Mouse (Mus musculus) intestine, embryonic 14.5 days (tissue): ENCODE data around the gene Akt1. TPM values are rescaled to one million over a fixed set of nuclear protein-coding genes. Genes with fewer than 3 reads are reported as not detected.
A peak's percentile ranks its signal among the peaks of the same experiment; 100 is the strongest.

ENCODE experiments used
- ATAC-seq: fragments of 200-750 bp; cut with Nextera tagmentation; replicated peaks from 2 replicates; pipeline ENCODE4 v1.8.0; 2017; ENCODE audit warnings: low read depth, moderate number of reproducible peaks, moderate TSS enrichment, moderate library complexity; ENCODE audit not compliant: low FRiP score, low TSS enrichment
- DNase-seq: peaks from one replicate; pipeline ENCODE4 v3.0.0-alpha.2; 2018; ENCODE audit warnings: low spot score
- H3K27ac ChIP-seq: fragments of 300-500 bp; sonication (generic); 2 replicates; pipeline ENCODE4 v1.5.1; 2014; ENCODE audit warnings: low read depth, mild to moderate bottlenecking, control low read depth
- H3K27me3 ChIP-seq: fragments of 300-500 bp; sonication (generic); replicated peaks from 2 replicates; pipeline ENCODE4 v1.6.1; 2014; ENCODE audit warnings: low read length, control low read depth; ENCODE audit not compliant: control insufficient read depth, insufficient read depth
- H3K36me3 ChIP-seq: fragments of 300-500 bp; sonication (generic); 2 replicates; pipeline ENCODE4 v1.6.1; 2014; ENCODE audit warnings: low read length, control low read depth; ENCODE audit not compliant: control insufficient read depth, insufficient read depth
- H3K4me1 ChIP-seq: fragments of 300-500 bp; sonication (generic); replicated peaks from 2 replicates; pipeline ENCODE4 v1.6.1; 2014; ENCODE audit warnings: low read length, control low read depth, mixed read lengths; ENCODE audit not compliant: control insufficient read depth, insufficient read depth
- H3K4me2 ChIP-seq: fragments of 300-500 bp; sonication (generic); 2 replicates; pipeline ENCODE4 v1.6.1; 2014; ENCODE audit warnings: low read length
- H3K4me3 ChIP-seq: fragments of 300-500 bp; sonication (generic); 2 replicates; pipeline ENCODE4 v1.5.1; 2014; ENCODE audit warnings: low read depth, low read length, control low read depth, mixed read lengths
- H3K9ac ChIP-seq: fragments of 300-500 bp; sonication (generic); 2 replicates; pipeline ENCODE4 v1.6.1; 2014; ENCODE audit warnings: mild to moderate bottlenecking, low read length
- H3K9me3 ChIP-seq: fragments of 300-500 bp; sonication (generic); 2 replicates; pipeline ENCODE4 v1.6.1; 2016; ENCODE audit warnings: low read length, control low read depth; ENCODE audit not compliant: control insufficient read depth
- WGBS: fragments of 180-500 bp; shearing (Covaris S2); extraction: QIAGEN DNeasy Blood & Tissue Kit; methylation state at CpG from one replicate; pipeline ENCODE4 v1.1.7; 2014; 5-methylcytosine and 5-hydroxymethylcytosine counted together
- polyA plus RNA-seq: library from polyadenylated mRNA; unstranded; fragments of >200 nt; fragmentation: Nextera tagmentation; extraction: Ambion mirVana; gene quantifications from 2 replicates; pipeline ENCODE4 v1.2.1, GENCODE M21; 2014

Akt1 gene
- polyA plus RNA-seq, 1 experiment from 2014 or later = 56.2 TPM

- Histone ChIP-seq H3K4me3 (no peak overlapping the region), H3K4me2 (no peak overlapping the region), H3K36me3 (no peaks in the 10 kb centered on the region), H3K27me3 (peaks cover 9% of the 10 kb centered on the region; the same call in 1 of the 2 replicates), H3K9ac (no peak overlapping the region), H3K27ac (no peak overlapping the region), H3K4me1 (peaks cover 20% of the 10 kb centered on the region; the same call in 1 of the 2 replicates), H3K9me3 (no peaks in the 10 kb centered on the region)
- 77% methylated on average over 3 of the region's 3 CpGs for WGBS
- DNase-seq (no peak), ATAC-seq (no peak)
These were observed 22.2 kb upstream of the Akt1 start for GRCm38 (mm10) chr12:112696806-112697425.

DNA sequence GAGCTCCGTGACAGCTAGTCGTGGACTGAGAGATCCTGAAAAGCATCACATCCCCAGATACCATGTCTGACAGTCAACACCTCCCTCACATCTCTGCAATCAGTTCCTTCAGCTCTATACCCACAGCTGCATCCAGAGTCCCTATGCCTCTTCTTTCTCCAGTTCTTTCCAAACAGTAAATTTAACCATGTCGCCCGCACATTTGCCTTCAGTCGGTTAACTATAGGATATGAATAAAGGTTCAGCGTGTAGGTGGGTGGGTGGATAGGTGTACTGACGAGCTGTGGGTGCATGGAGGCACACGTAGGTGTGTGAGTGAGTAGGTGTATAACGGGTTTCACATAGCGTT lies 19.4 kb upstream of the Akt1 start:
- 79% methylated on average over 10 of the region's 10 CpGs for WGBS
- Histone ChIP-seq H3K4me1 (peaks cover 14% of the 10 kb centered on the region; the same call in 1 of the 2 replicates), H3K4me3 (peak overlapping the region; percentile 67), H3K9me3 (no peaks in the 10 kb centered on the region), H3K27me3 (no peaks in the 10 kb centered on the region), H3K27ac (peak overlapping the region; percentile 73; the same call in 1 of the 2 replicates), H3K4me2 (peak overlapping the region; percentile 88), H3K9ac (peak overlapping the region; percentile 89), H3K36me3 (no peaks in the 10 kb centered on the region)
- DNase-seq (no peak), ATAC-seq (no peak)

DNA sequence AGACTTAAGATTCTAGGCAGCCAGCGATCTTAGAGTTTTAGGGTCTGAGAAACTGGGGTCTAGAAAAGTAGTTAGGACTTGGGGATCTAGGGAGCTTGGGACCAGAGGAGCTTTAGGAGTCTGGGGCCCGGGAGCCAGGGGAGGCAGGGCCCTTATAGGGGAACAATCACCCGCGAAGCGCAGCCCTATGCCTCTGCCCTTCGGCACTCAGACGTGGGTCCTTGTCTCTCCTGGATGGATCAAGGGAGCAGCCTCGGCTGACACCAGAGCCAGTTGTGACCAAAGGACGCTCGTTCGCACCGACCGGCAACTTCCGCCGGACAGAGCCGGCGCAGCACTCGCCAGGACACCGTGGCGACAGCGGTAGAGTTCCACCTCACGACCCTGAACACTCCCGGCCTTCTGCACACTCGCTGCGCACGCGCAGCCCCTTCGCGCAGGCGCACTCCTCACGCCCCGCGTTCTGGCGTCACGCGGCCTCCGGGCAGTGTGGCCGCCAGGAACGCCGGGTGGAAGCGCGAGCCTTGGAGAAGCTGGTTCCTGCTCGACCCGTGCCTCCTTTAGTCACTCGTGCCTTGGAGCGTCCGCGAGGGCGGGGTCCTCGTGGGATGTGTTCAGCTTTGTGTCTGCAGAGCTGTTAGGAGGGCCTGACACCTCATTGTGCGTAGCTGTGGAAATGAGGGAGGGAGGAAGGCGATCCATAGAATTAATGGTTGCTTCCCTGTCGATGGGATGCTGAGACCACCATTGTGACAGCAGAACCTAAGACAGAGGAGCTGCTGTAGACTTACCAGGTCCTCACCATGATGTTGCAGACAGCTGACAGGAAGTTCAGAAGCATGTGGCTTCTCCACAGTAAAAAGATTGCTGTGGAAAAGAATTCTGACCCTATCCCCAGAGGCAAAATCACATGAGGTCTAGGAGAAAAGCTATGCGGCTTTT lies 18.8 kb upstream of the Akt1 start:
- Histone ChIP-seq H3K9ac (peak overlapping the region; percentile 89), H3K9me3 (no peaks in the 10 kb centered on the region)
- 2% methylated on average over 54 of the region's 54 CpGs for WGBS

DNA sequence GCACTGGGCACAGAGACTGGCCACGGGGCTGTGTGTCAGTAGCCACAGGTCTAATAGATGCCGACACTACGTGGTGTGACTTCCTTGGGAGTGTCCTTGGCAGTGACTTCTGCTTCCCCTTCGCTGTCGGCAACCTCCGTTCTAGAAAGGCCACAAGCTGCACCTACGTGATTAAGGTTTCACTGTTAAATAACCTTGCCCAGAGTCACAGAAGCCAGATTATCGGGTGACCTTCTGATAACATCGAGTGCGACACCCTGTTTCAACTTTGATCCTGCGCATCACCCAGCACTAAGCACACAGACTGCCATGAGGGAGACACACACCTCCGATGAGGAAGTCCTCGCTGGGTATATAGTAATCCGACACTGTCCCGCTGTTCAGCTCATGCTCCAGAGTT lies 13.8 kb upstream of the Akt1 start:
- DNase-seq (no peak), ATAC-seq (no peak)
- WGBS = 57% methylated on average over 15 of the region's 15 CpGs
- H3K9ac ChIP-seq = no peak overlapping the region
- no peak overlapping the region for H3K27ac ChIP-seq
- peak overlapping the region; percentile 8; the same call in 1 of the 2 replicates for H3K4me2 ChIP-seq
- peaks cover 8% of the 10 kb centered on the region; the same call in 1 of the 2 replicates for H3K4me1 ChIP-seq
- H3K4me3 ChIP-seq = no peak overlapping the region
- no peaks in the 10 kb centered on the region for H3K36me3 ChIP-seq
- no peaks in the 10 kb centered on the region for H3K27me3 ChIP-seq
- H3K9me3 ChIP-seq = no peaks in the 10 kb centered on the region

More for the DNA sequence above, 18.8 kb upstream of the Akt1 start:
- DNase-seq = peak; percentile 96
- Histone ChIP-seq H3K4me3 (peak overlapping the region; percentile 67), H3K27me3 (no peaks in the 10 kb centered on the region), H3K27ac (peak overlapping the region; percentile 73), H3K36me3 (no peaks in the 10 kb centered on the region), H3K4me1 (peaks cover 14% of the 10 kb centered on the region; the same call in 1 of the 2 replicates), H3K4me2 (peak overlapping the region; percentile 88)
- ATAC-seq = peak; percentile 91

DNA sequence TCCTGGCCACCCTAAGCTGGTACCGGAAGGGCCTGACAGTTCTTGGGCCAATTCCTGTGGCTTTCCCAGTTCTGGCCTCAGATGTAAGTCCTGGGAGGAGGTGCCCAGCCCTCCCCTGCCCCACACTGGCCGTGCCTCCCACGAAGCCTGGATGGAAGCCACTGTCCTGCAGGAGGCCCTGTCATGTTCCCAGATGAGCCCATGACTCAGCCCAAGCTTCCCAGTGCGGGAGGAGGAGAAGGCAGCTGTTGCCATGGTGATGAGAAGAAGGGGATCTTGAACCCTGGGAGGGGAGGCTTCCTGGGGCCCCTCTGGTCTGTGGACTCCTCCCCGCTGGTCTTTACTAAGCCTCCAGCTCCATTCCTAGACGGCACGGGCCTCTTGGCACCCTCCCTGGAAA lies 8.7 kb upstream of the Akt1 start:
- Histone ChIP-seq H3K36me3 (no peaks in the 10 kb centered on the region), H3K27me3 (peaks cover 15% of the 10 kb centered on the region), H3K4me2 (no peak overlapping the region), H3K9me3 (no peaks in the 10 kb centered on the region), H3K4me1 (0 out of 2 replicates have a peak, but pooled peaks cover 3% of the 10 kb centered on the region), H3K4me3 (no peak overlapping the region), H3K9ac (no peak overlapping the region), H3K27ac (no peak overlapping the region)
- WGBS = 59% methylated on average over 7 of the region's 7 CpGs
- DNase-seq = no peak
- ATAC-seq = no peak

DNA sequence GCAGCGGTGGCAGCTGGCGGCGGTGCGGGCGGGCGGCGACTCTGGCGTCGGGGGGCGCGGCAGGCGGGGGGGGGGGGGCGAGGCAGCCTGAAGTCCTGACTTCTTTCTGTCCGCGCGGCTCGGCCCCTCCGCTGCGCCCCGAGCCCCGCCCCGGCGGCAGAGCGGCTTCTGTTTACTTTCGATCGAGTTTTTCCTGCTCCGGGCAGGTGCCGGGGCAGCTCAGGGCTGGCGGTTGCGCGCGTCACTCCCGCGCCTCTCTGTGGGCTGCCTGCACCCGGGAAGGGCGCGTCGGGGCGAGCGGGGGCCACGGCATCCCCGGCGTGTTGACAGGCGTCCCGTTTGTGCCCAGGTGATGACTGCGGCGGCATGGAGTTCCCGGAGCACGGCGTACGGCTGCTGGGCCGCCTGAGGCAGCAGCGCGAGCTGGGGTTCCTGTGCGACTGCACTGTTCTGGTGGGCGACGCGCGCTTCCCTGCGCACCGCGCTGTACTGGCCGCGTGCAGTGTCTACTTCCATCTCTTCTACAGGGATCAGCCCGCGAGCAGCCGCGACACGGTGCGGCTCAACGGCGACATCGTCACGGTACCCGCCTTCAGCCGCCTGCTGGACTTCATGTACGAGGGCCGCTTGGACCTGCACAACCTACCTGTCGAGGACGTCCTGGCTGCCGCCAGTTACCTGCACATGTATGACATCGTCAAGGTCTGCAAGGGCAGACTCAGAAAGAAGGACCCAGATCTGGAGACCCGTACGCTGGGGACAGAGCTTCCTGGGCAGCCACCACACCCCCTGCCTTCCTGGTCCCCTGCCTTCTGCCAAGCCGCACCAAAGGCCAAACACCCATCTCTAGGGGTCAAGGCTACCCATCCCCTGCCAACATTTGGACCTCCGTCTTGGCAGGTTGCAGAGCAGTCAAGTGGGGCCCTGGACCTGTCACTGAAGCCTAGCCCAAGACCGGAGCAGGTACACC lies 4.6 kb upstream of the Akt1 start:
- 5% methylated on average over 69 of the region's 87 CpGs for WGBS
- Histone ChIP-seq H3K27ac (peak overlapping the region; percentile 83), H3K9me3 (no peaks in the 10 kb centered on the region), H3K4me3 (peak overlapping the region; percentile 65), H3K9ac (peak overlapping the region; percentile 60), H3K4me1 (peaks cover 26% of the 10 kb centered on the region), H3K36me3 (no peaks in the 10 kb centered on the region), H3K4me2 (peak overlapping the region; percentile 94), H3K27me3 (peaks cover 15% of the 10 kb centered on the region)
- ATAC-seq = peak; percentile 68
- DNase-seq = peak; percentile 83

GRCm38 (mm10) chr12:112678555-112679026 lies 3.9 kb upstream of the Akt1 start, which contains the start of gene Zbtb42:
Zbtb42 (plus strand) TSS chr12:112678828.
- Histone ChIP-seq H3K36me3 (no peaks in the 10 kb centered on the region), H3K4me2 (peak within 1 kb of the TSS; percentile 94), H3K4me3 (peak within 1 kb of the TSS; percentile 65), H3K27ac (peak within 1 kb of the TSS; percentile 83), H3K9me3 (no peaks in the 10 kb centered on the region), H3K27me3 (peaks cover 15% of the 10 kb centered on the region), H3K4me1 (peaks cover 26% of the 10 kb centered on the region), H3K9ac (peak within 1 kb of the TSS; percentile 60)
- under 1% methylated on average over 48 of the region's 60 CpGs for WGBS
- ATAC-seq (peak; percentile 25), DNase-seq (peak; percentile 86)
